Mouse (Mus musculus): Measurements from ENCODE around the gene Nt5c2. TPM values are rescaled to one million over a fixed set of nuclear protein-coding genes. Genes with fewer than 3 reads are reported as not detected.

The Nt5c2 gene
- polyA plus RNA-seq (2012; rRNA removed), result 10.2 and 11.1 TPM in 2 replicates

DNA sequence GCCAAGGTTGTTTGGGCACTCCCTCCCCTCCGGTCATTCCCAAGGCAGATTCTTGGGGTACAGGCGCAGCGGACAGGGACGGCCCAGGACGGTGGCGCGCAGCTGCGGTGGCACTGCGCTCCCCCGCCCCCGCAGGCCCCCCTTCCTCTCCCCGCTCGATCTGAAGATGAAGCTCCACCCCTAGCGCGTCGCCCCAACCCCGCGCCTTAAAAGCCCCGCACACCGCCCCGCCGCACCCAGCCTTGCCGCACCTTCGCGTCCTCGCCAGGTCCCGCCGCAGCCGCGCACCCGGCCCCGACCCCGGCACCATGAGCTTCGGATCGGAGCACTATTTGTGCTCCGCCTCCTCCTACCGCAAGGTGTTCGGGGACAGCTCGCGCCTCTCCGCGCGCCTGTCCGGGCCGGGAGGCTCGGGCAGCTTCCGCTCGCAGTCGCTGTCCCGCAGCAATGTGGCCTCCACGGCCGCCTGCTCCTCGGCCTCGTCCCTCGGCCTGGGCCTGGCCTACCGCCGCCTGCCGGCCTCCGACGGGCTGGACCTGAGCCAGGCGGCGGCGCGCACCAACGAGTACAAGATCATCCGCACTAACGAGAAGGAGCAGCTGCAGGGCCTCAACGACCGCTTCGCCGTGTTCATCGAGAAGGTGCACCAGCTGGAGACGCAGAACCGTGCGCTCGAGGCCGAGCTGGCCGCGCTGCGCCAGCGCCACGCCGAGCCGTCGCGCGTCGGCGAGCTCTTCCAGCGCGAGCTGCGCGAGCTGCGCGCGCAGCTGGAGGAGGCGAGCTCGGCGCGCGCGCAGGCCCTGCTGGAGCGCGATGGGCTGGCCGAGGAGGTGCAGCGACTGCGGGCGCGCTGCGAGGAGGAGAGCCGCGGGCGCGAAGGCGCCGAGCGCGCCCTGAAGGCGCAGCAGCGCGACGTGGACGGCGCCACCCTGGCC is at the start of gene Nt5c2, which contains the start of gene Ina:
TSS of gene Nt5c2 (minus strand) at position 707 of the 935 bp plus-strand sequence.
TSS of gene Ina (plus strand) at position 252 of the 935 bp plus-strand sequence.
- 2% methylated on average over 117 of the region's 124 CpGs for WGBS
- TF ChIP-seq POLR2A (IDR thresholded peaks at IDR 0.05; ENCODE audit: low read depth, low read length), result no peak
- no peak for TF ChIP-seq CTCF (IDR thresholded peaks at IDR 0.05; ENCODE audit: extremely low read depth, insufficient read depth, insufficient read length, insufficient replicate concordance)
- Histone ChIP-seq H3K36me3 (ENCODE audit: control insufficient read depth, insufficient read depth, low read length) (no peaks in the 10 kb centered on the region), H3K27me3 (ENCODE audit: control insufficient read depth, insufficient read depth, low read length) (peaks cover 14% of the 10 kb centered on the region), H3K4me3 (ENCODE audit: extremely low read depth, insufficient read depth, insufficient read length) (peak within 1 kb of the TSS; percentile 17; the same call in 1 of the 2 replicates), H3K27ac (ENCODE audit: insufficient read depth, low read length) (no peak within 1 kb of the TSS), H3K4me1 (ENCODE audit: control insufficient read depth, insufficient read depth, insufficient read length) (peaks cover 11% of the 10 kb centered on the region)
- no peak for DNase-seq (ENCODE audit: low read depth in 1 of 2, low spot score in 2 of 2)

DNA sequence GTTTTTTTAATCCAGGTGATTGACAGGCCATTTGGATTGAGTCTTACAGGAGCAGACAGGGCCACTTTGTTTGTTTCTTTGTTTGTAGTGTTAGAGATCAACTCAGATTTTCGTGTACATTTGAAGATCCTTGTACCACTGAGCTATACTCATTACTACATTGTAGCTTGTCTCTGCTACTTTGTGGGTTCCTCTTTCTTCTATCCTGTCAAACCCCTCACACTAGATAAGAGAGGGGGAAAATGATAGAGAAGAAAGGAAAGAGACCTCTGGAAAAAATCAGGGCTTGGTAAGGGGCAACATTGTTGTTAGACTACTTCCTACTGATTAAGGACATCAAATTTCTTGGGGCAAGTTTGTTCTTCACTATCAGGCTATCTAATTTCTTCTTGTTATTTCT is 42.7 kb upstream of the Nt5c2 start:
- no peak overlapping the region for H3K4me3 ChIP-seq (ENCODE audit: extremely low read depth, insufficient read depth, insufficient read length)
- 70% methylated on average over 1 of the region's 1 CpGs for WGBS

DNA sequence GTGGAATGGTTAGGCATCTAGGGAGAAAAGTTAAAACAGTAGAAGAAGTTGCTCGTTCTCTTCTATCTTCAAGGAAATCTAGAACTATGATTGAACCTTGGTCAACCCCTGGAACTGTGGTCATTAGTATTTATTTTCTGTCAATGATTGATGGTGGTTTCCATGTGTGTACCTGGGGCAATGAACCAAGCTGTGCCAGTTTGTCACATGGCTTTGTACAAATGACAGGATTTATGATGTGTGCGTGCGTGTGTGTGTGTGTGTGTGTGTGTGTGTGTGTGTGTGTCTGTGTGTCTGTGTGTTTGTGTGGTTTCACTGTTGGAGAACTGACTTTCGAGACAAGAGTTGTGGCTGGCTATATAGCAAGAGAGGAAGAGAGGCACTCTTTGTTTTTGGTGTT is 38.5 kb upstream of the Nt5c2 start:
- Histone ChIP-seq H3K4me3 (ENCODE audit: extremely low read depth, insufficient read depth, insufficient read length) (no peak overlapping the region), H3K36me3 (ENCODE audit: control insufficient read depth, insufficient read depth, low read length) (no peaks in the 10 kb centered on the region), H3K27ac (ENCODE audit: insufficient read depth, low read length) (no peak overlapping the region), H3K27me3 (ENCODE audit: control insufficient read depth, insufficient read depth, low read length) (no peaks in the 10 kb centered on the region), H3K4me1 (ENCODE audit: control insufficient read depth, insufficient read depth, insufficient read length) (peaks cover 3% of the 10 kb centered on the region; the same call in 1 of the 2 replicates)
- TF ChIP-seq POLR2A (IDR thresholded peaks at IDR 0.05; ENCODE audit: low read depth, low read length) (no peak), CTCF (IDR thresholded peaks at IDR 0.05; ENCODE audit: extremely low read depth, insufficient read depth, insufficient read length, insufficient replicate concordance) (no peak)
- DNase-seq (ENCODE audit: low read depth in 1 of 2, low spot score in 2 of 2), result no peak
- WGBS, result 78% methylated on average over 4 of the region's 4 CpGs

More for the DNA sequence above, 42.7 kb upstream of the Nt5c2 start:
- Histone ChIP-seq H3K4me1 (ENCODE audit: control insufficient read depth, insufficient read depth, insufficient read length) (no peaks in the 10 kb centered on the region), H3K36me3 (ENCODE audit: control insufficient read depth, insufficient read depth, low read length) (no peaks in the 10 kb centered on the region), H3K27ac (ENCODE audit: insufficient read depth, low read length) (no peak overlapping the region), H3K27me3 (ENCODE audit: control insufficient read depth, insufficient read depth, low read length) (no peaks in the 10 kb centered on the region)
- no peak for TF ChIP-seq CTCF (IDR thresholded peaks at IDR 0.05; ENCODE audit: extremely low read depth, insufficient read depth, insufficient read length, insufficient replicate concordance)
- no peak for TF ChIP-seq POLR2A (IDR thresholded peaks at IDR 0.05; ENCODE audit: low read depth, low read length)
- no peak for DNase-seq (ENCODE audit: low read depth in 1 of 2, low spot score in 2 of 2)

DNA sequence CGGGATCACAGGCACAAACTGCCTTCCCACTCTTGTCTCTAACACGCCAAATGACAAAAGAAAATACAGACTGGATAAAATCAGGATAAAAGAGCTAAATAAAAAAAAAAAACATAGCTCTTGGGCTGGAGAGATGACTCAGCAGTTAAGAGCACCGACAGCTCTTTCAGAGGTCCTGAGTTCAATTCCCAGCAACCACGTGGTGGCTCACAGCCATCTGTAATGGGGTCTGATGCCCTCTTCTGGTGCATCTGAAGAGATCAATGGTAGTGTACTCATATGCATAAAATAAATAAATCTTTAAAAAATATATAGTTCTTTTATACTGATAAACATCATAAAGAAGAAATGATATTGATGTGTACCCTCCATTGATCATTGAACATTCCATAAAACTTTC is 38.0 kb upstream of the Nt5c2 start:
- TF ChIP-seq POLR2A (IDR thresholded peaks at IDR 0.05; ENCODE audit: low read depth, low read length) (no peak), CTCF (IDR thresholded peaks at IDR 0.05; ENCODE audit: extremely low read depth, insufficient read depth, insufficient read length, insufficient replicate concordance) (no peak)
- no peak for DNase-seq (ENCODE audit: low read depth in 1 of 2, low spot score in 2 of 2)
- WGBS, result 78% methylated on average over 4 of the region's 4 CpGs
- no peaks in the 10 kb centered on the region for H3K27me3 ChIP-seq (ENCODE audit: control insufficient read depth, insufficient read depth, low read length)
- H3K27ac ChIP-seq (ENCODE audit: insufficient read depth, low read length), result no peak overlapping the region
- no peaks in the 10 kb centered on the region for H3K36me3 ChIP-seq (ENCODE audit: control insufficient read depth, insufficient read depth, low read length)
- no peak overlapping the region for H3K4me3 ChIP-seq (ENCODE audit: extremely low read depth, insufficient read depth, insufficient read length)
- H3K4me1 ChIP-seq (ENCODE audit: control insufficient read depth, insufficient read depth, insufficient read length), result peaks cover 3% of the 10 kb centered on the region; the same call in 1 of the 2 replicates

DNA sequence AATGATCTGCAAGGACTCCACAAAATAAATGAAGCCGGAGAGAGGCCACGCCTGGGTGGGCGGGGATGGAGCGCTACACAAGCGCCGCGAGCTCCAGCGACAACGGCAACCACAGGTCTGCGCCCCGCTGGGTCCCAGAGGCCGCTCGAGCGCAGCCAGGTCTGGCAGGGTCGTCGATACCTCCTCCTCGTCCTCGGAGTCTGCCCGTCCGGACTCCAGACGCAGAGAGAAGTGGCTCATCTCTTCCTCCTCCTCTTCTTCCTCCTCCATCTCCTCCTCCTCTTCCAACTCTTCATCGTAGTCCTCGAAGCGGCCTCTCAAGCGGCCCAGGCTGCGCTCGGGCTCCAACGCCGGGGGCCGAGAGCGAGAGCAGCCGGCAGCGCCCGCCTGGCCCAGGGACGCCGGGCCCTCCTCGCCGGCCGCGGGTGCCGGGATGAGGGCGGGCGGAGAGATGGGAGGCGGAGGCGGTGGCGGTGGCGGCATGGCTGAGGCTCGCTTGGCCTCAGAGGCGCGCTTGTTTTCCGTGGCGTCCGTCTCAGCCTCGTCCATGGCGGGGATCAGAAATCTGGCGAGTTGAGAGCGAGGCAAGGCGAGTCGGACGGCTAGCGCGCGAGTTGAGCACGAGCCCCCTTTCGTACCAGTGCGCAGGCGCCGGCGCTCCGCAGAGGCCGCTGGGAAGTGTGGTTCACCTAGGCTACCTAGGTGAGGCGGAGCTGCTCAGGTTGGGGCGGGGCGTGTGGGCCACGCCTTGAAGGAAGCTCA is 35.5 kb upstream of the Nt5c2 start, which contains the start of gene Pcgf6:
TSS of gene Pcgf6 (minus strand) at position 636 of the 762 bp plus-strand sequence.
- peak; percentile 68 to 88 for DNase-seq (ENCODE audit: low read depth in 1 of 2, low spot score in 2 of 2)
- H3K27ac ChIP-seq (ENCODE audit: insufficient read depth, low read length), result peak within 1 kb of the TSS; percentile 85
- WGBS, result under 1% methylated on average over 75 of the region's 75 CpGs
- H3K4me1 ChIP-seq (ENCODE audit: control insufficient read depth, insufficient read depth, insufficient read length), result peaks cover 3% of the 10 kb centered on the region; the same call in 1 of the 2 replicates
- peak within 1 kb of the TSS; percentile 87 for H3K4me3 ChIP-seq (ENCODE audit: extremely low read depth, insufficient read depth, insufficient read length)
- no peaks in the 10 kb centered on the region for H3K27me3 ChIP-seq (ENCODE audit: control insufficient read depth, insufficient read depth, low read length)
- peaks cover 7% of the 10 kb centered on the region for H3K36me3 ChIP-seq (ENCODE audit: control insufficient read depth, insufficient read depth, low read length)
- TF ChIP-seq POLR2A (IDR thresholded peaks at IDR 0.05; ENCODE audit: low read depth, low read length), result no peak
- TF ChIP-seq CTCF (IDR thresholded peaks at IDR 0.05; ENCODE audit: extremely low read depth, insufficient read depth, insufficient read length, insufficient replicate concordance), result no peak

DNA sequence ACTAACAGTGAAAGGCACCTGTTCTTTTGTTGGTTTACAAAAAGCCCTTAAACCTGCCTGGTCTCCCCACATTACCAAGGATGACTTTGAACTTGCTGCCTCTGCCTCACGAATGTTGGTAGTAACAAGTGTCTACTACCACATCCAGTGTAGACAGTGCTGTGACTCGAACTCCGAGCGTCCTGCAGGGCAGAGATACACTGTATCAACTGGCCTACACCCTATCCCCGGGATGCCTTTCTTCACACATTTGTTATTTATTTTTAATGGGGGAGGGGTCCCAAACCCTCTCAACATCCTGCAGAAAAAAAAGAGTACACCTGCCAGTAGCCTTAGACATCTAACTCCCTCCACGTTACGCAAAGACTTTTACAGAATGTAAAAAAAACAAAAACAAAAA is 34.9 kb upstream of the Nt5c2 start:
- 12% methylated on average over 7 of the region's 7 CpGs for WGBS
- peak overlapping the region; percentile 87; the same call in 1 of the 2 replicates for H3K4me3 ChIP-seq (ENCODE audit: extremely low read depth, insufficient read depth, insufficient read length)

More for the DNA sequence above, 34.9 kb upstream of the Nt5c2 start:
- TF ChIP-seq CTCF (IDR thresholded peaks at IDR 0.05; ENCODE audit: extremely low read depth, insufficient read depth, insufficient read length, insufficient replicate concordance), result no peak
- no peak for TF ChIP-seq POLR2A (IDR thresholded peaks at IDR 0.05; ENCODE audit: low read depth, low read length)
- H3K36me3 ChIP-seq (ENCODE audit: control insufficient read depth, insufficient read depth, low read length), result peaks cover 7% of the 10 kb centered on the region
- no peaks in the 10 kb centered on the region for H3K27me3 ChIP-seq (ENCODE audit: control insufficient read depth, insufficient read depth, low read length)
- H3K27ac ChIP-seq (ENCODE audit: insufficient read depth, low read length), result no peak overlapping the region
- DNase-seq (ENCODE audit: low read depth in 1 of 2, low spot score in 2 of 2), result no peak
- peaks cover 3% of the 10 kb centered on the region; the same call in 1 of the 2 replicates for H3K4me1 ChIP-seq (ENCODE audit: control insufficient read depth, insufficient read depth, insufficient read length)

Measured in spleen, adult 2 months (tissue).